Mouse (Mus musculus): ENCODE measurements around the gene Xkrx.

DNA sequence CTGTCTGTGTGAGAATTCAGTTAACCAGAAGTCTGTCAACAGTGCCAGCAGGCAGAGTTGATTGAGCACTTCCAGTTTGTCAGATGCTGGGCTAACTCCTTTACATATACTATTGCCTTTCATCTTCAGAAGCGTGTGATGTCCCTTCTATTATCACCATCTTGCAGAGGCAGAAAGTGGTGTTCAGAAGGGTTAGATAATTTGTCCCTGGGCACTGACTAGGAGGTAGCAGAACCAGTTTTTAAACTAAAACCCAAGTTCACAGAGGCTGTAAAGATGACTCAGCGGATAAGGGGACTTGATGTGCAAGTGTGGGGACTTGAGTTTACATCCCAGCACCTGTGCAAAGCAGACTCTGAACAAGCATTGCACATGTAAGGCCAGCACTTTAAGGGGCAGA is 46.6 kb upstream of the Xkrx start:
- TF ChIP-seq CTCF (IDR thresholded peaks at IDR 0.05; ENCODE audit: borderline replicate concordance, insufficient read depth, low read depth, low read length) (no peak), POLR2A (IDR thresholded peaks at IDR 0.05; ENCODE audit: borderline replicate concordance, insufficient read depth, low read length) (no peak)

All from cerebellum, adult 2 months (tissue).